Mouse (Mus musculus) heart, embryonic 10.5 days (tissue): ENCODE results near the gene Tmprss9. TPM values are rescaled to one million over a fixed set of nuclear protein-coding genes. Genes with fewer than 3 reads are reported as not detected.

Experiments used
- DNase-seq: peaks from one replicate; pipeline ENCODE4 v3.0.0-alpha.2; 2017; ENCODE audit warnings: low spot score
- H3K27ac ChIP-seq: fragments of 300-500 bp; sonication (generic); 2 replicates; pipeline ENCODE4 v1.5.1; 2016; ENCODE audit warnings: mild to moderate bottlenecking
- H3K27me3 ChIP-seq: fragments of 300-500 bp; sonication (generic); 2 replicates; pipeline ENCODE4 v1.6.1; 2016; ENCODE audit warnings: mild to moderate bottlenecking; ENCODE audit not compliant: poor library complexity, insufficient read depth, severe bottlenecking
- H3K36me3 ChIP-seq: fragments of 300-500 bp; sonication (generic); 2 replicates; pipeline ENCODE4 v1.6.1; 2016; ENCODE audit warnings: mild to moderate bottlenecking, moderate library complexity
- H3K4me1 ChIP-seq: fragments of 300-500 bp; sonication (generic); 2 replicates; pipeline ENCODE4 v1.6.1; 2016; ENCODE audit warnings: mild to moderate bottlenecking
- H3K4me3 ChIP-seq: fragments of 300-500 bp; sonication (generic); 2 replicates; pipeline ENCODE4 v1.5.1; 2016; ENCODE audit warnings: mild to moderate bottlenecking, moderate library complexity
- H3K9me3 ChIP-seq: fragments of 300-500 bp; sonication (generic); 2 replicates; pipeline ENCODE4 v1.6.1; 2016; ENCODE audit warnings: mild to moderate bottlenecking, moderate library complexity
- WGBS: fragments of 180-500 bp; shearing (Covaris S2); methylation state at CpG from one replicate; pipeline ENCODE4 v1.1.7; 2016; 5-methylcytosine and 5-hydroxymethylcytosine counted together
- polyA plus RNA-seq: library from polyadenylated mRNA; unstranded; fragments of >200 nt; fragmentation: Nextera tagmentation; extraction: Ambion mirVana; gene quantifications from 2 replicates; pipeline ENCODE4 v1.2.1, GENCODE M21; 2016

The Tmprss9 gene
- polyA plus RNA-seq, 1 experiment from 2014 or later: not detected

- peaks cover 40% of the 10 kb centered on the region for H3K27me3 ChIP-seq
- H3K4me1 ChIP-seq: peaks cover 77% of the 10 kb centered on the region
- DNase-seq: peak; percentile 91
- peaks cover 29% of the 10 kb centered on the region for H3K36me3 ChIP-seq
- 3% methylated on average over 9 of the region's 9 CpGs for WGBS
- peak overlapping the region; percentile 20; the same call in 1 of the 2 replicates for H3K4me3 ChIP-seq
- no peak overlapping the region for H3K27ac ChIP-seq
- no peaks in the 10 kb centered on the region for H3K9me3 ChIP-seq
These were observed 40.5 kb upstream of the Tmprss9 start for GRCm38 (mm10) chr10:80831136-80831535.

- Histone ChIP-seq H3K4me1 (peaks cover 86% of the 10 kb centered on the region), H3K9me3 (no peaks in the 10 kb centered on the region), H3K36me3 (peaks cover 28% of the 10 kb centered on the region), H3K27ac (no peak overlapping the region), H3K27me3 (peaks cover 54% of the 10 kb centered on the region), H3K4me3 (no peak overlapping the region)
- WGBS: 65% methylated on average over 7 of the region's 7 CpGs
- no peak for DNase-seq
These were observed 38.8 kb upstream of the Tmprss9 start for GRCm38 (mm10) chr10:80832818-80833217.

GRCm38 (mm10) chr10:80835617-80836016 lies 36.0 kb upstream of the Tmprss9 start:
- Histone ChIP-seq H3K27me3 (peaks cover 57% of the 10 kb centered on the region), H3K27ac (peak overlapping the region; percentile 52; the same call in 1 of the 2 replicates), H3K36me3 (0 out of 2 replicates have a peak, but pooled peaks cover 2% of the 10 kb centered on the region), H3K9me3 (no peaks in the 10 kb centered on the region), H3K4me1 (peaks cover 70% of the 10 kb centered on the region), H3K4me3 (peak overlapping the region; percentile 38)
- WGBS: 47% methylated on average over 30 of the region's 30 CpGs
- no peak for DNase-seq

- no peaks in the 10 kb centered on the region for H3K9me3 ChIP-seq
- H3K36me3 ChIP-seq: no peaks in the 10 kb centered on the region
- peak overlapping the region; percentile 68; the same call in 1 of the 2 replicates for H3K27ac ChIP-seq
- no peak for DNase-seq
- peaks cover 71% of the 10 kb centered on the region for H3K27me3 ChIP-seq
- 38% methylated on average over 7 of the region's 7 CpGs for WGBS
- H3K4me3 ChIP-seq: peak overlapping the region; percentile 13
- H3K4me1 ChIP-seq: peaks cover 57% of the 10 kb centered on the region
These were observed 34.7 kb upstream of the Tmprss9 start for GRCm38 (mm10) chr10:80836949-80837379.

- peaks cover 48% of the 10 kb centered on the region for H3K4me1 ChIP-seq
- H3K9me3 ChIP-seq: no peaks in the 10 kb centered on the region
- H3K4me3 ChIP-seq: peak overlapping the region; percentile 13; the same call in 1 of the 2 replicates
- peak overlapping the region; percentile 68 for H3K27ac ChIP-seq
- DNase-seq: no peak
- 18% methylated on average over 2 of the region's 2 CpGs for WGBS
- H3K36me3 ChIP-seq: no peaks in the 10 kb centered on the region
- H3K27me3 ChIP-seq: peaks cover 73% of the 10 kb centered on the region
These were observed 33.8 kb upstream of the Tmprss9 start for GRCm38 (mm10) chr10:80837827-80838226.

GRCm38 (mm10) chr10:80838346-80838912 lies 33.2 kb upstream of the Tmprss9 start:
- H3K36me3 ChIP-seq: no peaks in the 10 kb centered on the region
- peaks cover 45% of the 10 kb centered on the region for H3K4me1 ChIP-seq
- peak overlapping the region; percentile 68; the same call in 1 of the 2 replicates for H3K27ac ChIP-seq
- H3K4me3 ChIP-seq: 0 out of 2 replicates have a peak overlapping the region, but pooled peaks have one; percentile 13
- H3K9me3 ChIP-seq: no peaks in the 10 kb centered on the region
- peaks cover 73% of the 10 kb centered on the region for H3K27me3 ChIP-seq
- no peak for DNase-seq
- 57% methylated on average over 2 of the region's 2 CpGs for WGBS

GRCm38 (mm10) chr10:80839848-80840247 lies 31.8 kb upstream of the Tmprss9 start:
- H3K4me3 ChIP-seq: no peak overlapping the region
- no peaks in the 10 kb centered on the region for H3K9me3 ChIP-seq
- H3K4me1 ChIP-seq: peaks cover 45% of the 10 kb centered on the region
- peaks cover 73% of the 10 kb centered on the region for H3K27me3 ChIP-seq
- WGBS: 55% methylated on average over 6 of the region's 6 CpGs
- H3K36me3 ChIP-seq: no peaks in the 10 kb centered on the region
- DNase-seq: no peak
- H3K27ac ChIP-seq: no peak overlapping the region

- peaks cover 72% of the 10 kb centered on the region for H3K27me3 ChIP-seq
- no peak for DNase-seq
- H3K9me3 ChIP-seq: no peaks in the 10 kb centered on the region
- H3K4me3 ChIP-seq: no peak overlapping the region
- 63% methylated on average over 2 of the region's 2 CpGs for WGBS
- H3K27ac ChIP-seq: no peak overlapping the region
- H3K4me1 ChIP-seq: peaks cover 38% of the 10 kb centered on the region
- no peaks in the 10 kb centered on the region for H3K36me3 ChIP-seq
These were observed 30.0 kb upstream of the Tmprss9 start for GRCm38 (mm10) chr10:80841685-80842084.

- Histone ChIP-seq H3K4me1 (peaks cover 32% of the 10 kb centered on the region), H3K27me3 (peaks cover 66% of the 10 kb centered on the region), H3K4me3 (no peak overlapping the region), H3K27ac (no peak overlapping the region), H3K9me3 (no peaks in the 10 kb centered on the region), H3K36me3 (no peaks in the 10 kb centered on the region)
- 76% methylated on average over 15 of the region's 15 CpGs for WGBS
- DNase-seq: no peak
These were observed 29.3 kb upstream of the Tmprss9 start for GRCm38 (mm10) chr10:80842334-80842733.

GRCm38 (mm10) chr10:80843087-80843930 lies 28.3 kb upstream of the Tmprss9 start:
- no peaks in the 10 kb centered on the region for H3K36me3 ChIP-seq
- 9% methylated on average over 32 of the region's 32 CpGs for WGBS
- DNase-seq: no peak

GRCm38 (mm10) chr10:80843931-80844547 lies 27.6 kb upstream of the Tmprss9 start, which contains the start of gene Lingo3:
Gene Lingo3, minus strand, starts transcription at chr10:80844039.
- peak within 1 kb of the TSS; percentile 63 for H3K4me3 ChIP-seq
- peaks cover 26% of the 10 kb centered on the region for H3K4me1 ChIP-seq
- no peaks in the 10 kb centered on the region for H3K36me3 ChIP-seq
- DNase-seq: no peak
- peak within 1 kb of the TSS; percentile 77 for H3K27ac ChIP-seq
- no peaks in the 10 kb centered on the region for H3K9me3 ChIP-seq
- 6% methylated on average over 43 of the region's 51 CpGs for WGBS
- H3K27me3 ChIP-seq: peaks cover 63% of the 10 kb centered on the region

More at GRCm38 (mm10) chr10:80843087-80843930, 28.3 kb upstream of the Tmprss9 start:
- H3K27ac ChIP-seq: peak overlapping the region; percentile 77
- H3K4me3 ChIP-seq: peak overlapping the region; percentile 63
- peaks cover 22% of the 10 kb centered on the region for H3K4me1 ChIP-seq
- peaks cover 63% of the 10 kb centered on the region for H3K27me3 ChIP-seq
- no peaks in the 10 kb centered on the region for H3K9me3 ChIP-seq

- Histone ChIP-seq H3K4me3 (no peak overlapping the region), H3K4me1 (peaks cover 29% of the 10 kb centered on the region), H3K27me3 (peaks cover 63% of the 10 kb centered on the region), H3K36me3 (peaks cover 3% of the 10 kb centered on the region; the same call in 1 of the 2 replicates), H3K9me3 (no peaks in the 10 kb centered on the region), H3K27ac (no peak overlapping the region; the same call in 1 of the 2 replicates)
- no peak for DNase-seq
- 56% methylated on average over 8 of the region's 8 CpGs for WGBS
These were observed 26.5 kb upstream of the Tmprss9 start for GRCm38 (mm10) chr10:80845055-80845693.
